Mouse (Mus musculus) monocyte, adult 5-6 weeks (primary cell): Measurements from ENCODE around the gene Adgrf1. TPM values are rescaled to one million over a fixed set of nuclear protein-coding genes. Genes with fewer than 3 reads are reported as not detected.
"Not testable (repeated sequence)": the region's sequence is repeated elsewhere in the genome, so short reads cannot be mapped to it uniquely, and the experiment has no call there.

ENCODE experiments used
- ATAC-seq: fragments of 153-309, 156-312 bp; replicated peaks from 2 replicates; pipeline ENCODE4 v1.8.0; 2017; ENCODE audit warnings: mild to moderate bottlenecking; ENCODE audit not compliant: low TSS enrichment, insufficient number of reproducible peaks, severe bottlenecking, poor library complexity, low FRiP score
- total RNA-seq: library from RNA; stranded (forward); fragments of 200-1000, 200-491, 200-594 nt; gene quantifications from 3 replicates; pipeline ENCODE4 v1.2.3, GENCODE M21; 2017

Gene Adgrf1
- total RNA-seq, 1 experiment from 2014 or later: not detected

DNA sequence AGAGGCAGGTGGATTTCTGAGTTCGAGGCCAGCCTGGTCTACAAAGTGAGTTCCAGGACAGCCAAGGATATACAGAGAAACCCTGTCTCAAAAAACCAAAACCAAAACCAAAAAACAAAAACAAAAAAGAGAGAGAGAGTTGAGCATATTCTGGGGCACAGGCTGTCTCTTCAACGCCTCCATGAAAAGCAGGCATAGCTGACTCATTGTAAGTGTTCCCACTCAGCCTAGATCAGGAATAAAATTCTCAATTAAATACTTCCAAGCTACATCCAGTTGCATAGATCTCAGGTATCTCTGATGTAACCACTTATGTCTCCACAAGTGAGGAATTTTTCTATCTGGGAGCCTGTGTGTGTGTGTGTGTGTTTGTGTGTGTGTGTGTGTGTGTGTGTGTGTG lies 76.4 kb downstream of the Adgrf1 start:
- not testable (repeated sequence) for ATAC-seq

- ATAC-seq: no peak
Measured at GRCm38 (mm10) chr17:43357902-43358539, 87.9 kb downstream of the Adgrf1 start.

DNA sequence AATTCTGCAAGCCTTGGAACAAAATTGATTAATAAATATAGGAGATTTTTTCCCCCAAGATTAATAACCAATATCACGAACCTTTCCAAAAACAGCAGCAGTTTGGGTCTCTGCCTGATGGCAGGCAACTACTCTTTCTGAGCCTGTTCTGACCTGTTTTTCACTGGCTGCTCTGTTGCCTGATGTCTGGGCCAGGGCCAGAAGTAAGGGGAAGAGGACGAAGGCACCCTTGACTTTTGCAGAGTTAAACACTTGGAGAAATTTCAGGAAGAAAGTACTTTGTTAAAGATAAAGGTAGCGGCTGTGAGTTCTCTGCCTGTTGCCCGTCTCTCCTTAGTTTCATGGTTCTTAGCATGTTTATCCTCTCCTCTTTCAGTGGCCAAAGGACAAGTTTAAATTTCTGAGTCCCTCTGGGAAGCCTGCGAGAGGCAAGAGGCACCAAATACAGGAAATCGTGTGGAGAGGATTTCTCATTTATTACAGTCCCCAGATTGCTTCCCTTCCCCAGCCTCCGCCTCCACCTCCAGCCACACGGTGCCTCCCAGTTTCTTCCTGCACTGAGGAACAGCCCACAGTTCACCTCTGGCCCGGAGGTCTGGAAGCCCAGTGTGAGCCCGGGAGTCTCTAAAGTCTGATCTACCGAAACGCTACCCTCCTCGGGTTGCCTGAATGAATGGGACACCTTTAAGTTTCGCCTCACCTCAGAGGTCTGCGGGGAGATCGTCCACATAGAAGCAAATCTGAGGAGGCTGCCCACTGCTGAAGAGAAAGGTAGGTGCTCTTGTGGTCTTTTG lies 89.9 kb downstream of the Adgrf1 start, which contains the start of gene Adgrf5:
Gene Adgrf5, plus strand, starts transcription at position 626 of the 794 bp plus-strand sequence.
- no peak for ATAC-seq

DNA sequence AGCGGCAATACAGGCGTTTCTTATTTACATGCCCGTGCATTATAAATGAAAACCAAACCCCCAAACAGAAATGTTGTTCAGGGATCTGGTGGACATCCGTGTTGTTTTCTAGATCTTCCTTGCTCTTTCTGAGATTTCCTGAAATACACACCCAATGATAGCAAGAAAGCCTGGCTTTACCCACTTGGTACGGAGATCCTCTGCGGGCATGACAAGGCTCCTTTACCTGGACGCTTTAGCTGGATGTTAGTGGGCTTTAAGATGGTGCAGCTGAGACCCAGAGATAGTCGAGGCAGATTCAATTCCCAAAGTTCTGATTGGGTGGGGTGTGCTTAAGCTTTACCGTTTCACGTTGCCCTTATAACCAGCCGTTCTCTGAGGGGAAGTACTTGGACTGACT lies 90.9 kb downstream of the Adgrf1 start:
- no peak for ATAC-seq

GRCm38 (mm10) chr17:43362362-43362761 lies 92.2 kb downstream of the Adgrf1 start:
- no peak for ATAC-seq

- no peak for ATAC-seq
Measured at GRCm38 (mm10) chr17:43362881-43363280, 92.8 kb downstream of the Adgrf1 start.

DNA sequence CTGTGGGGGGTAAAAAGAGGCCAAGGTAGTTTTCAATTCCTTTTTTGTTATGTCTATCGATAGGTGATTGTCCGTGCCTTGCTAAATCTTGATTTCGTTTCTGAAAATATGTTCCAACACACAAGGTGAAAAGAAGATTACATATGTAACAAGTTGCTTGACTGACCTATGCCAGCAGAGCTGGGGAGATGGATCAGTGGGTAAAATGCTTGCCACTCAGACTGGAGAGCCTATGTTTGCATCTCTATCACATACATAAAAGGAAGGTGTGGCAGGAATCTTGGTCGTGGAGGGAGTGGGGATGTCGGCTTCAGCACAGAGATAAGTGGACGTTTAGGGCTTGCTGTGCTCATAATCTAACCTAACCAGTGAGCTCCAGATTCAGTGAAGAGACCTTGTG lies 93.8 kb downstream of the Adgrf1 start:
- ATAC-seq: no peak

DNA sequence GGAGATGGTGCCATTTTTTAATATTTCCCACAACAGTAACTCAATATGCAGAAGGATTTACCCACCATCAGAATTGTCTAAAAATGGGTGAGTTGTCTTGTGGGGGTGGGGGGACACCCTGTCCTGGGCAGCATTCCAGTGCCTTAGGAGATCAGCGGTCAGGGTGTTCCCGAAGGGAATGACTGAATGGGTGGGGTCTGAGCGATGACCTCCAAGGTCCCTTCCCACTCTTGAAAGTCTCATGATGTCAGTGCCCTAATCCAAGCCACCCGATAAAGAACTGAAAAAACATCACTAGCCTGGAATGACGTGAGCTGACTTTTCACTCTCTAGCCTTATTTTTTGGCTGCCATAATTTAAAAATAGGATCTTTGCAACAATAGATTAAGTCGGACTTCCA lies 95.2 kb downstream of the Adgrf1 start:
- ATAC-seq: no peak

- ATAC-seq: no peak
Measured at GRCm38 (mm10) chr17:43366486-43366885, 96.4 kb downstream of the Adgrf1 start.

DNA sequence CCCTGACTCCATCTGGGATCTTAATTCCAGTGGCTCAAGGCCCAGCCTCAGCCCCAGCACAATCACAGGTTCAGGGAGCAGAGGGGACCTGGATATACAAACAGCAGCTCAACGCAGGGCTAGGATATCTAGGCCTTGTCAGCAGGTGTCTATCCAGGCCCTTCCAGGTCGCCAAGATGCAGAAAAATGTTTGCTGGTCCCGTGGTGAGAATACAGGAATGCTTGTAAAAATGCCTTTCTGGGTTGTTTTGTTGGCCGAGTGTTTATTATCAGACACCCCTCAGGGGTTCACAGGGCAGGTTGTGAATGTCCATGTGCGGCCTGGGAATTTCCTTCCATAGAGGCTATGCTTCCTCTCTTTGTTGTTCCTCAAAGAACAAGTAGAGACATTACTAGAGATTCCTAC lies 98.0 kb downstream of the Adgrf1 start:
- no peak for ATAC-seq

GRCm38 (mm10) chr17:43372604-43373003 lies 102.5 kb downstream of the Adgrf1 start:
- ATAC-seq: no peak

DNA sequence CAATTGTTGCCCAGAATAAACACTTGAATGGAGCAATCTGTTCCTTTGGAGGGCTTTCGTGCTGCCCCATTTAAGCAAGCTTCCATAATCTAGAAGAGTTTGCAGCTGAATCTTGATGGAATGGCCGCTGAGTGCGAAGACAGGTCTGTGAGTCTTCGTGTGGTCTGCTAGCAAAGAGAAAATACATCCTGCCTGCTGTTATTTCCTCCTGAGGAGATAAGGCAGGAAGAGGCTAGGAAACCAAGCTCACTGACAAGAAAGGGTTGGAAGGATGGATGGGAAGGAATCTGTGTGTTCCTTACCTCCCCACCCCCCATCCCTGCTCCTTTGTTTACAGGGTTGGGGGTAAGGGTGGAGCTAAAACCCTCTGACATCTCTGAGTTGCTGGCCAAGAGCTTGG lies 103.9 kb downstream of the Adgrf1 start:
- ATAC-seq: no peak

Other genes starting within 250 kb of the Adgrf1 start
- not detected in 3 replicates for gene Adgrf5, start 90.1 kb downstream of the Adgrf1 start, total RNA-seq
- gene Mep1a, start 232.5 kb downstream of the Adgrf1 start, total RNA-seq: not detected in 3 replicates